Mouse (Mus musculus): Measurements from ENCODE around the gene Nos1. TPM values are rescaled to one million over a fixed set of nuclear protein-coding genes. Genes with fewer than 3 reads are reported as not detected.

Gene Nos1
- polyA plus RNA-seq, 2 experiments: under 0.01 TPM; not detected in 1

GRCm38 (mm10) chr5:117818800-117819199 is 38.0 kb downstream of the Nos1 start:
- WGBS (ENCODE audit: insufficient replicate concordance): 60% methylated on average over 6 of the region's 6 CpGs
- Histone ChIP-seq H3K36me3 (replicated peaks; ENCODE audit: control insufficient read depth, insufficient read depth, low read depth) (no peaks in the 10 kb centered on the region), H3K4me1 (replicated peaks; ENCODE audit: control insufficient read depth in 2 of 2, insufficient read depth in 2 of 2, low read length in 1 of 2) (no peaks in the 10 kb centered on the region), H3K4me2 (ENCODE audit: low read depth) (no peak overlapping the region), H3K27ac (no peak overlapping the region), H3K27me3 (ENCODE audit: control insufficient read depth, insufficient read depth, low read length) (no peaks in the 10 kb centered on the region), H3K9me3 (ENCODE audit: control insufficient read depth, low read length) (no peaks in the 10 kb centered on the region), H3K4me3 (ENCODE audit: insufficient read depth in 1 of 2, low read depth in 2 of 2, low read length in 2 of 2) (no peak overlapping the region), H3K9ac (replicated peaks) (no peak overlapping the region)
- DNase-seq (ENCODE audit: low read depth in 3 of 3, low spot score in 3 of 3) (no peak), ATAC-seq (ENCODE audit: insufficient read depth) (no peak)
- TF ChIP-seq EP300 (IDR thresholded peaks at IDR 0.05; ENCODE audit: low read depth) (no peak), CTCF (IDR thresholded peaks at IDR 0.05; ENCODE audit: low read depth) (no peak)

DNA sequence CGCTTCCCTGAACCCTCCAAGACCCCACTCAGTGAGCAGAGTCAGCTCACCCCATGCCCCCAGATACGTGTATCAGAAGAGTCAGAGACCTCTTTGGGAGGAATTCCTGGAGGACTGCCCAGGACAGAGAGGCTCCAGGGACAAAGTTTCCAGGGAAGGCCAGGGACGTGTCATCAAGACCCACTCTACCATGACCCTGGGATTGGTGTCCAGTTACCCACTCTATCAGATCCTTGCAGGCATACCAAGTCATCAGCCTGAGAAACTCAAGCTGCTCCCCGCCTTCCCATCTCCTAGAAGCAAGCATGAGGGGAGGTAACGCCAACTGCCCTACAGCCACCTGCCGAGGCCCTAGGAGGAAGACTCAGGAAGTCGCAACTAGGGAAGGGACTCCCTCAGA is 39.6 kb downstream of the Nos1 start:
- no peak for TF ChIP-seq EP300 (IDR thresholded peaks at IDR 0.05; ENCODE audit: low read depth)
- no peak for TF ChIP-seq CTCF (IDR thresholded peaks at IDR 0.05; ENCODE audit: low read depth)
- Histone ChIP-seq H3K9ac (replicated peaks) (no peak overlapping the region), H3K4me1 (replicated peaks; ENCODE audit: control insufficient read depth in 2 of 2, insufficient read depth in 2 of 2, low read length in 1 of 2) (no peaks in the 10 kb centered on the region), H3K36me3 (replicated peaks; ENCODE audit: control insufficient read depth, insufficient read depth, low read depth) (no peaks in the 10 kb centered on the region), H3K27ac (no peak overlapping the region), H3K4me3 (ENCODE audit: insufficient read depth in 1 of 2, low read depth in 2 of 2, low read length in 2 of 2) (no peak overlapping the region), H3K4me2 (ENCODE audit: low read depth) (no peak overlapping the region), H3K27me3 (ENCODE audit: control insufficient read depth, insufficient read depth, low read length) (no peaks in the 10 kb centered on the region), H3K9me3 (ENCODE audit: control insufficient read depth, low read length) (no peaks in the 10 kb centered on the region)
- DNase-seq (ENCODE audit: low read depth in 3 of 3, low spot score in 3 of 3) (no peak), ATAC-seq (ENCODE audit: insufficient read depth) (no peak)
- 39% methylated on average over 7 of the region's 7 CpGs for WGBS (ENCODE audit: insufficient replicate concordance)

DNA sequence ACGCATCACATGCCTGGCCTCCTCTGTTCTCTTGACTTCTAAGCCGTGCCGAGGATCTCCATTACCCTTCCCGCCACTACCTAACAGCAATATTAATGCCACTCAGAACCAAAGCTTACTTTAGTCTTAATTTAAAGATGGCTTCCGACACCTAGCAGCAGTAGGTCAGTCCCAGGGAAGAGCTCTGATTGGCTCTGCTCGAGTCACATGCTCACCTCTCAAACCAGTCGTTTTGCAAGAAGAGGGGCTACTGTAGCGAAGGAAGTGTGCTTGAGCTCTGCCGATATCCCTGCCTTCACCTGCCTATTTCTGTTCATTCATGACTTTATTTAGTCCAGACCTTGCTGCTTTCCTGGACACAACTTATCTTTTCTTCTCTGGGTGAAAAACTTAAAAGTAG is 43.0 kb downstream of the Nos1 start:
- Histone ChIP-seq H3K27me3 (ENCODE audit: control insufficient read depth, insufficient read depth, low read length) (no peaks in the 10 kb centered on the region), H3K4me2 (ENCODE audit: low read depth) (no peak overlapping the region), H3K4me3 (ENCODE audit: insufficient read depth in 1 of 2, low read depth in 2 of 2, low read length in 2 of 2) (no peak overlapping the region), H3K9me3 (ENCODE audit: control insufficient read depth, low read length) (no peaks in the 10 kb centered on the region), H3K36me3 (replicated peaks; ENCODE audit: control insufficient read depth, insufficient read depth, low read depth) (no peaks in the 10 kb centered on the region), H3K27ac (no peak overlapping the region), H3K4me1 (replicated peaks; ENCODE audit: control insufficient read depth in 2 of 2, insufficient read depth in 2 of 2, low read length in 1 of 2) (no peaks in the 10 kb centered on the region), H3K9ac (replicated peaks) (no peak overlapping the region)
- 76% methylated on average over 9 of the region's 9 CpGs for WGBS (ENCODE audit: insufficient replicate concordance)
- ATAC-seq (ENCODE audit: insufficient read depth): no peak
- TF ChIP-seq CTCF (IDR thresholded peaks at IDR 0.05; ENCODE audit: low read depth): no peak
- TF ChIP-seq EP300 (IDR thresholded peaks at IDR 0.05; ENCODE audit: low read depth): no peak
- DNase-seq (ENCODE audit: low read depth in 3 of 3, low spot score in 3 of 3): no peak

DNA sequence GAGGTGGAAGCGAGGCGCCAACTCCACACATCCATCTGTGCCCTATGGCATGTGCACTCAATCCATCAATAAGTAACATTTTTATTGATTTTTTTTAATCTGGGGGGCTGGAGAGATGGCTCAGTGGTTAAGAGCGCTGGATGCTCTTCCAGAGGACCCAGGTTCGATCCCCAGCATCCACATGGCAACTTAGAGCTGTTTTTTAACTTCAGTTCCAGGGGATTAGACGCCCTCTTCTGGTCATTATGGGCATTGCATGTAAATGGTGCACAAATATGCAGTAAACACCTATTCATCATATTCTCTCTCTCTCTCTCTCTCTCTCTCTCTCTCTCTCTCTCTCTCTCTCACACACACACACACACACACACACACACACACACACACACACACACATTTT is 43.7 kb downstream of the Nos1 start:
- Histone ChIP-seq H3K27ac (no peak overlapping the region), H3K4me2 (ENCODE audit: low read depth) (no peak overlapping the region), H3K36me3 (replicated peaks; ENCODE audit: control insufficient read depth, insufficient read depth, low read depth) (no peaks in the 10 kb centered on the region), H3K4me1 (replicated peaks; ENCODE audit: control insufficient read depth in 2 of 2, insufficient read depth in 2 of 2, low read length in 1 of 2) (no peaks in the 10 kb centered on the region), H3K27me3 (ENCODE audit: control insufficient read depth, insufficient read depth, low read length) (no peaks in the 10 kb centered on the region), H3K4me3 (ENCODE audit: insufficient read depth in 1 of 2, low read depth in 2 of 2, low read length in 2 of 2) (no peak overlapping the region), H3K9me3 (ENCODE audit: control insufficient read depth, low read length) (no peaks in the 10 kb centered on the region), H3K9ac (replicated peaks) (no peak overlapping the region)
- ATAC-seq (ENCODE audit: insufficient read depth): no peak
- DNase-seq (ENCODE audit: low read depth in 3 of 3, low spot score in 3 of 3): no peak
- TF ChIP-seq EP300 (IDR thresholded peaks at IDR 0.05; ENCODE audit: low read depth) (no peak), CTCF (IDR thresholded peaks at IDR 0.05; ENCODE audit: low read depth) (peak; percentile 58)
- 45% methylated on average over 5 of the region's 5 CpGs for WGBS (ENCODE audit: insufficient replicate concordance)

GRCm38 (mm10) chr5:117825336-117825735 is 44.5 kb downstream of the Nos1 start:
- no peak for TF ChIP-seq CTCF (IDR thresholded peaks at IDR 0.05; ENCODE audit: low read depth)
- TF ChIP-seq EP300 (IDR thresholded peaks at IDR 0.05; ENCODE audit: low read depth): no peak
- Histone ChIP-seq H3K4me2 (ENCODE audit: low read depth) (no peak overlapping the region), H3K9me3 (ENCODE audit: control insufficient read depth, low read length) (no peaks in the 10 kb centered on the region), H3K27me3 (ENCODE audit: control insufficient read depth, insufficient read depth, low read length) (no peaks in the 10 kb centered on the region), H3K4me1 (replicated peaks; ENCODE audit: control insufficient read depth in 2 of 2, insufficient read depth in 2 of 2, low read length in 1 of 2) (no peaks in the 10 kb centered on the region), H3K4me3 (ENCODE audit: insufficient read depth in 1 of 2, low read depth in 2 of 2, low read length in 2 of 2) (no peak overlapping the region), H3K9ac (replicated peaks) (no peak overlapping the region), H3K27ac (no peak overlapping the region), H3K36me3 (replicated peaks; ENCODE audit: control insufficient read depth, insufficient read depth, low read depth) (no peaks in the 10 kb centered on the region)
- 62% methylated on average over 11 of the region's 11 CpGs for WGBS (ENCODE audit: insufficient replicate concordance)
- ATAC-seq (ENCODE audit: insufficient read depth): no peak
- no peak for DNase-seq (ENCODE audit: low read depth in 3 of 3, low spot score in 3 of 3)
